Mouse (Mus musculus) T-helper 17 cell (primary cell): Measurements from ENCODE around the gene Fut4.

Experiments used
- in situ Hi-C, 2 experiments: fragments of 300-600 bp; cut with MboI, MseI; formaldehyde crosslinking; loops; 1 replicate in 1 of 2; 2 replicates in 1 of 2; pipeline ENCODE4 v1.15.1; 2025; ENCODE audit warnings: high pct_unique_total_duplicates in 2 of 2

Fut4 gene

GRCm38 (mm10) chr9:14730941-14731541 lies 21.2 kb downstream of the Fut4 start:
- in situ Hi-C loops, result no loop called here

GRCm38 (mm10) chr9:14728365-14728764 lies 23.8 kb downstream of the Fut4 start:
- in situ Hi-C loops, result no loop called here

GRCm38 (mm10) chr9:14726629-14727028 lies 25.6 kb downstream of the Fut4 start:
- in situ Hi-C loops, result no loop called here

DNA sequence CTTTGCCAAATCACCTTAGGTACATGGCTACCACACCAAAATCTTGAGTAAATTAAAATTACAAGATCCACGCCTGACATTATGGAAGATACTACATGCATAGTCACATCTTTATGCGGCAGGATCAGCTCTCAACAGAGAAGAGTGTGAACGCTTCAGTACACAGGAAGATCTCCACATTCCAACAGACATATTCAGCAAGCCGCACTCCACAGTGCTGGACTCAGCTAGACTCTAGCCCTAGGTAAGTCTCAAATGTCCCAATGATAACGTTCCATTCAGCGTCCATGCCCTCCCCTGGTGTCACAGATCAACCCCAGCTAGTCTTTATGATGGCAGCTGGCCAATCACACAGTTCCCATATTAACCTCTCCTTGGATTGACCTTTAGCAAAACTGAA lies 26.2 kb downstream of the Fut4 start:
- in situ Hi-C loops, result no loop called here

DNA sequence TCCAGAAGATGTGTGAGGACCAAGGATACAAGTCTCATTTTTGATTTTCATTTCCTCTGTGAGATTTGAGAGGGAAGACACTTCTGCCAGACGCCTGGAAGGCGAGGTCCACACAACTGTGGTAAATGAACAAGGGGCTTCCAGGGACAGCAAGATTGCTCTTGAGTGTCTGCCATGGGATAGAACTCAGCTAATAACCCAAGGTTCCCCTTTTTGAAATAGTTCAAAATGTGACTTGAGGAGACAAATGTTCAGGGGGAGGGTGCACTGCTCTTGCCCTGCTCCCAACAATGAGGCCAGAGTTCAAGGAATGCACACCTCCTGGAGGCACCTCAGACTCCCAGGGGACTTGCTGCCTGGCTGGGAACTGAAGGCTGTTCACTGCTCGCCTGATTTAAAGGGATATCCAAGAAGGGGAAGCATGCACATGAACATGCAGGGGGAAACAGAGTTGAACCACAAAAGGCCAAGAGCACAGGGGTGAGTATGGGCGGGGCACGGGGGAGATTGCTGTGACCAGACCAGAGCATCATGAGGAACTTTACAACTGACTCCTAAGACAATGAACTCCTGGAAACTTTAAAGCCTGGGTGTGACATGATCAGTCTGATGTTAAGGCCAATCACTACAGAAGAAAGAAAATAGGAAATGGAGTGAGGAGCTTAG lies 27.3 kb downstream of the Fut4 start:
- in situ Hi-C loops, result no loop called here

DNA sequence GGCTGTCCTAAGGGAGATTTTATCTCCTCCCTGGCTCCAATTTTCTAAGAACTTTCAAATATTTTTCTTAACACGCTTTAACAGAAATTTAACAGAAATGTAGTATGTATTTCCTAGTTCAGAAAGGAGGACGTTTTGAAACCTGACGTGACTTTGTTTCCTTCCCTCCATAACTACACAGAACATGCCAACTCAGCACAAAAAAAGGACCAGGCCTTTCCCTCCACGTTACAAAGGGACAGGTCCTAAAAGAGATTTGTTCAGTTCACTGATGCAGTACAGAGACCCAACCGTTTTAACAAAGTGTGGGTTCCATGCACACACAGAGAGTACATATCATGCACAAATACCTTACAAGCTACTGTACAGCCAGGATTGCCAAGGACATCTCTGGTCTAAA lies 30.6 kb downstream of the Fut4 start:
- in situ Hi-C loops, result no loop called here

- in situ Hi-C loops, result no loop called here
These were observed 31.8 kb downstream of the Fut4 start for GRCm38 (mm10) chr9:14720384-14720783.

- in situ Hi-C loops, result no loop called here
These were observed 33.9 kb downstream of the Fut4 start for GRCm38 (mm10) chr9:14718332-14718691.

DNA sequence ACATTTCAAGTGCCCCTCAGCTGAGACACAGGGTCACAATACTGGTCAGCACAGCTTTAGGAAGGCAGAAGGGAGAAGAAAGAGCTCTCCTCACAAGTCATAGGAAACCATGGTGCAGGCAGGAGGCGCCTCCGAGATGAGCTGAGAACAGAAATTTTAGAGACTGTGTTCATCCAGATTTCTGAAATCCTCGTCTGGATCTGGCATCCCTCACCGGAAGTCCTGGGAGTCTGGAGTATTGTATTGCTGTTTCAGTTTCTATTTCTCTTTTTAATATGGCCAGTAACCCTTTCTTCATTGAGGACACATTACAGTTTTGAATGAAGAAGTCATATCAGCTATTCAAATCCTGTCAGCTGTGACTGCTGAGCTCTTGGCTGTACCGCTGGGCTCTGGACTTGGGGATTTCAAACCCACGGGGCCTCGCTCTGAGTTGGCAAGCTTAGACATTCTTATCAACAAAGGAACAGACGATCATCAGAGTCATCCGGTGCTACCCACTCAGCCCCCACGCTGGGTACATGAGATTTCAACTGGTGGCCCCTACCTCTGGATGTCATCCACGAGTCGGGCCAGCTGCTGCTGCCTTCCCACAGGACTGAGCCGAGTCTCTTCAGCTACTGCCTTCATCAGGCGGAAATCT lies 34.4 kb downstream of the Fut4 start:
- in situ Hi-C loops, result no loop called here

DNA sequence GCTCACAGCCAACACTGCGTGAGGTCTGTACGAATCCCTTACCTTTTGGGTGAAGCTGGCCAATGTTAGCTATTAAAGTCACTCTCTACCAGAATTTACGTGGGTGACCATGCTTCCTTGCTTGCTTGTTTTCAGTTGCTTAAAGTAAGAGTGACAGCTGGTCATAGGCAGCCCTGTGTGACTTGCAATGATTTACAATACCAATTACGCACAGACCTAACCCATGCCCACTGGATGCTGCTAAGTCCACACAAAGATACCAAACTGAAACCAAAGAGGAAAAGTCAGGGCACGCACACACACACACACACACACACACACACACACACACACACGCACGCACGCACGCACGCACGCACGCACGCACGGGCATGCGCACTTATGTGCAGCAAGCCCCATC lies 36.9 kb downstream of the Fut4 start:
- in situ Hi-C loops, result no loop called here

DNA sequence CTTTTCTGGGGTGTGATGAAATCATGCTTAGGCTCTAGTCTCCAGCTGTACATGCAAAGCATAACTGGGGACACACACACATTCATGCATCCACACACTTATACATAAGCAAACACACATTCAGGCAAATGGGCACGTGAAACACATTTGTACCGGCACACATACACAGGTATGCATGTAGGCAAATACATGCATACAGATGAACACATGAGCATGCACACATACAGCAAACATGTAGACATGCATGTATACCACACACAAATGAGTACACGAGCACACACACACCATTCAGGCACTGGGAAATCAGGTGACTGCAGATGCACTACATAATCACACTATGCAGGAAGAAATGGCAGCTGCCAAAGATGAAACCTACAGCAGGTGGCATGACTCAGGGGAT lies 41.3 kb downstream of the Fut4 start:
- in situ Hi-C loops, result no loop called here

- in situ Hi-C loops, result loop anchor here in 1 of 2 experiments (10.0 kb wide), 1 partner anchor 171 kb away; no protein-coding TSS in a partner anchor
These were observed 46.7 kb downstream of the Fut4 start for GRCm38 (mm10) chr9:14705321-14706162.

GRCm38 (mm10) chr9:14700795-14701194 lies 51.4 kb downstream of the Fut4 start:
- in situ Hi-C loops, result loop anchor here (5.0 to 10.0 kb wide), 2 partner anchors 62 to 166 kb away; no protein-coding TSS in a partner anchor

DNA sequence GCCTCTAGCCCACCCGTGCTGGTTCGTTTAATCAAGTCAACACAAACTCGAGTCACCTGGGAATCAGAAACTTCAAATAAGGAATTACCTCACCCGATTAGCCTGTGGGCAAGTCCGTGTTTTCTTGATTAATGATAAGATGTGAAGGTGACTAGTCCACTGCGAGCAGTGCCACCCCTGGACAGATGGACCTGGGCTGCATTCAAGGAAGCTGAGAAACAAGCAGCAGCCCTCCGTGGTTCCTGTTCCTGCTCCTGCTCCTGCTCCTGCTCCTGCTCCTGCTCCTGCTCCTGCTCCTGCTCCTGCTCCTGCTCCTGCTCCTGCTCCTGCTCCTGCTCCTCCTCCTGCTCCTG lies 52.9 kb downstream of the Fut4 start:
- in situ Hi-C loops, result loop anchor here in 1 of 2 experiments (10.0 kb wide), 1 partner anchor 174 kb away; no protein-coding TSS in a partner anchor

GRCm38 (mm10) chr9:14698582-14699287 lies 53.5 kb downstream of the Fut4 start:
- in situ Hi-C loops, result loop anchor here in 1 of 2 experiments (10.0 kb wide), 1 partner anchor 174 kb away; no protein-coding TSS in a partner anchor
